Mouse (Mus musculus): ENCODE measurements around the gene Pkib. TPM values are rescaled to one million over a fixed set of nuclear protein-coding genes. Genes with fewer than 3 reads are reported as not detected.
A peak's percentile ranks its signal among the peaks of the same experiment; 100 is the strongest.

Gene Pkib
- polyA plus RNA-seq, 1 experiment from 2014 or later = 5.2 TPM

GRCm38 (mm10) chr10:57784131-57784875, 152.5 kb downstream of the Pkib start:
- H3K4me3 ChIP-seq (ENCODE audit: low read depth, low read length) = peak overlapping the region; percentile 34
- peaks cover 23% of the 10 kb centered on the region for H3K4me1 ChIP-seq (ENCODE audit: control insufficient read depth, insufficient read depth, low read length)
- peak overlapping the region; percentile 50 for H3K9ac ChIP-seq (ENCODE audit: low read depth, low read length)
- no peaks in the 10 kb centered on the region for H3K27me3 ChIP-seq (ENCODE audit: control insufficient read depth, insufficient read depth, low read depth, low read length)
- ATAC-seq = peak; percentile 89
- no peaks in the 10 kb centered on the region for H3K9me3 ChIP-seq (replicated peaks; ENCODE audit: control insufficient read depth, low read length, poor library complexity, severe bottlenecking)
- H3K36me3 ChIP-seq (ENCODE audit: control insufficient read depth, insufficient read depth, low read length) = no peaks in the 10 kb centered on the region
- peak overlapping the region; percentile 60 for H3K4me2 ChIP-seq (ENCODE audit: low read length)
- peak overlapping the region; percentile 79 for H3K27ac ChIP-seq (ENCODE audit: low read length)
- WGBS = 2% methylated on average over 7 of the region's 7 CpGs

GRCm38 (mm10) chr10:57784876-57785150, 153.0 kb downstream of the Pkib start, which contains the start of gene Fabp7:
Fabp7 (plus strand) TSS chr10:57784881.
- no peaks in the 10 kb centered on the region for H3K9me3 ChIP-seq (replicated peaks; ENCODE audit: control insufficient read depth, low read length, poor library complexity, severe bottlenecking)
- peak within 1 kb of the TSS; percentile 79 for H3K27ac ChIP-seq (ENCODE audit: low read length)
- peak within 1 kb of the TSS; percentile 34 for H3K4me3 ChIP-seq (ENCODE audit: low read depth, low read length)
- H3K36me3 ChIP-seq (ENCODE audit: control insufficient read depth, insufficient read depth, low read length) = no peaks in the 10 kb centered on the region
- 3% methylated on average over 7 of the region's 7 CpGs for WGBS
- no peak; the same call in 1 of the 2 replicates for ATAC-seq
- H3K4me2 ChIP-seq (ENCODE audit: low read length) = peak within 1 kb of the TSS; percentile 60
- peak within 1 kb of the TSS; percentile 50 for H3K9ac ChIP-seq (ENCODE audit: low read depth, low read length)
- peaks cover 23% of the 10 kb centered on the region for H3K4me1 ChIP-seq (ENCODE audit: control insufficient read depth, insufficient read depth, low read length)
- H3K27me3 ChIP-seq (ENCODE audit: control insufficient read depth, insufficient read depth, low read depth, low read length) = no peaks in the 10 kb centered on the region

DNA sequence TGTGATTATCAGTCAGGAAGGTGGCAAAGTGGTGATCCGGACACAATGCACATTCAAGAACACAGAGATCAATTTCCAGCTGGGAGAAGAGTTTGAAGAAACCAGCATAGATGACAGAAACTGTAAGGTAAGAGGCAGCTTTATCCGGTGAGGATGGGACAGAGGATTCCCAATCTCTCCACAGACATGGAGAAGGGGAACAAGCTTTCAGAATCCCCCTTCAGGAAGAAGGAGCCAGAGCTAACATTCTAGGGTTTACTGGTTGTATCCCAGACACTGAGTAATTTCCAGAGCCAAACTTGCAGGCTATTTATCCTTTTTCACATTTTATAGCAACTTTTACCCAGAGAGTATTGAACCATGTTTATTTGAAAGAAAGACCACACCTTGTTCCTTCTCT, 153.8 kb downstream of the Pkib start:
- Histone ChIP-seq H3K27me3 (ENCODE audit: control insufficient read depth, insufficient read depth, low read depth, low read length) (no peaks in the 10 kb centered on the region), H3K27ac (ENCODE audit: low read length) (peak overlapping the region; percentile 79), H3K4me1 (ENCODE audit: control insufficient read depth, insufficient read depth, low read length) (peaks cover 23% of the 10 kb centered on the region), H3K9ac (ENCODE audit: low read depth, low read length) (peak overlapping the region; percentile 18; the same call in 1 of the 2 replicates), H3K4me2 (ENCODE audit: low read length) (peak overlapping the region; percentile 60), H3K9me3 (replicated peaks; ENCODE audit: control insufficient read depth, low read length, poor library complexity, severe bottlenecking) (no peaks in the 10 kb centered on the region), H3K36me3 (ENCODE audit: control insufficient read depth, insufficient read depth, low read length) (no peaks in the 10 kb centered on the region), H3K4me3 (ENCODE audit: low read depth, low read length) (peak overlapping the region; percentile 34)
- no peak for ATAC-seq
- WGBS = 8% methylated on average over 2 of the region's 2 CpGs

Other genes starting within 250 kb of the Pkib start
- gene Hsf2, start 145.6 kb upstream of the Pkib start, polyA plus RNA-seq (2015; fragmentation: Nextera tagmentation; extraction: Ambion mirVana) = 54.2 and 60.7 TPM in 2 replicates
- 456 and 463 TPM in 2 replicates for gene Serinc1, start 99.5 kb upstream of the Pkib start, polyA plus RNA-seq (2015; fragmentation: Nextera tagmentation; extraction: Ambion mirVana)
- 1,482 and 1,875 TPM in 2 replicates for gene Fabp7, start 152.9 kb downstream of the Pkib start, polyA plus RNA-seq (2015; fragmentation: Nextera tagmentation; extraction: Ambion mirVana)
- 22.6 and 26.2 TPM in 2 replicates for gene Smpdl3a, start 162.4 kb downstream of the Pkib start, polyA plus RNA-seq (2015; fragmentation: Nextera tagmentation; extraction: Ambion mirVana)

Measured in midbrain, embryonic 16.5 days (tissue).